Mouse (Mus musculus): ENCODE data around the gene Ercc5.

- TF ChIP-seq POLR2A (IDR thresholded peaks at IDR 0.05; ENCODE audit: insufficient read depth, low read length) (no peak), CTCF (IDR thresholded peaks at IDR 0.05; ENCODE audit: low read depth, low read length) (no peak), EP300 (IDR thresholded peaks at IDR 0.05; ENCODE audit: insufficient read depth, low read depth, low read length) (no peak)
These were observed 7.3 kb upstream of the Ercc5 start for GRCm38 (mm10) chr1:44140232-44140631.

All from ES-Bruce4 (cell line).